In the genomic region with DNA sequence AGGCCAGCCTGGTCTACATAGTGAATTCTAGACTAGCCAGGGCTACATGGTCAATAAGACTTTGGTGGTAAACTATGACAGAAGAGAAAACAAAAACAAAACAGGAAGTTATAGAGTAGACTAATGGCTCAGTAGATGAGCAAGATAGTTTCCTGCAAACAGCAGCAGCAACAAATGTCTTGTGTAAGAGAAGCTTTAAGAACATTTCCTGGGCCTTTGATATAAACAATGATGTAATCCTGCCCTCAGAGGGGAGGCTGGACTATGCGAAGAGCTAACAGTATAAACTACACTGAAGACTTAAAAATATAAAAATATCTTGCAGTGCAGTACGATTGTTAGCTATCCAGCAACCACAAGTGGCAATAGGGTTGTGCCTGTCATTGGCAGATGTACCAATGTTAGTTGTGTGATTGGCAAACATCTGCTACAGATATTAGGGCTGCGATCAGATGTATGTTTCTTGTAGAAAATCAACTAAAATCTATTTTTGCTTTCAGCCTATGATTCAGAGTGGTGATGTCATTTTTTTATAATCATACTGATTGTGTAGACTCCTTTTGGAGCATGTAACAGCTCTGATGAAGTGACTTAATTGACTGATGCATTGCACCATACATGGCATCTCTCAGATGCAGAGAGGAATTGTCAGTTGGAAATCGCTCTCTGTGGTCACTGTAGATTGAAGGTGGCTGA, we compare ENCODE assay signal across 12 mouse cellular contexts. TPM values are rescaled to one million over a fixed set of nuclear protein-coding genes. Genes with fewer than 3 reads are reported as not detected.
DNase-seq lines count a peak whose midpoint lies in the region; ATAC-seq and TF ChIP-seq lines count a peak whose summit lies in the region.
"Had no signal": no experiment of that assay in that cellular context is flagged by ENCODE, and none has a peak within 500 bp of the region (broad histone marks: within the 10 kb centered on the region; RNA-seq: fewer than 3 reads in every experiment).

No protein-coding gene starts in this region.

- no peak overlapping the region for H3K9ac ChIP-seq in heart, embryonic 15.5 days
- no peak overlapping the region for H3K9ac ChIP-seq in liver, postnatal 0 days (replicated peaks)
- H3K9ac ChIP-seq in lung, embryonic 15.5 days, result no peak overlapping the region
- no peak overlapping the region for H3K9ac ChIP-seq in stomach, postnatal 0 days (ENCODE audit: low read length)
- H3K9ac ChIP-seq: liver, embryonic 13.5 days had no signal

- H3K4me3 ChIP-seq in heart, embryonic 15.5 days, result no peak overlapping the region
- no peak overlapping the region for H3K4me3 ChIP-seq in liver, postnatal 0 days (ENCODE audit: low read depth, low read length)
- H3K4me3 ChIP-seq in lung, embryonic 15.5 days, result no peak overlapping the region
- no peak overlapping the region for H3K4me3 ChIP-seq in stomach, postnatal 0 days (ENCODE audit: low read depth, low read length)
- H3K4me3 ChIP-seq: liver, embryonic 13.5 days had no signal

- peaks cover 1% of the 10 kb centered on the region; the same call in 1 of the 2 replicates for H3K36me3 ChIP-seq in heart, embryonic 15.5 days
- H3K36me3 ChIP-seq in liver, postnatal 0 days (replicated peaks; ENCODE audit: insufficient read depth, low read length), result no peaks in the 10 kb centered on the region
- peaks cover 7% of the 10 kb centered on the region; the same call in 1 of the 2 replicates for H3K36me3 ChIP-seq in lung, embryonic 15.5 days
- no peaks in the 10 kb centered on the region; the same call in 1 of the 2 replicates for H3K36me3 ChIP-seq in stomach, postnatal 0 days (ENCODE audit: control insufficient read depth, insufficient read depth, low read length)

- intact Hi-C loops in left cerebral cortex, postnatal 14 days (cut with DNase I), result no loop called here

- TF ChIP-seq EP300 in liver, postnatal 0 days (IDR thresholded peaks at IDR 0.05; ENCODE audit: low read depth), result no peak
- TF ChIP-seq EP300 in stomach, postnatal 0 days (optimal IDR thresholded peaks at IDR 0.05), result no peak

- TF ChIP-seq CTCF in liver, postnatal 0 days (IDR thresholded peaks at IDR 0.05; ENCODE audit: low read depth), result no peak
- no peak for TF ChIP-seq CTCF in stomach, postnatal 0 days (IDR thresholded peaks at IDR 0.05; ENCODE audit: low read depth)

- no peaks in the 10 kb centered on the region for H3K27me3 ChIP-seq in heart, embryonic 15.5 days
- H3K27me3 ChIP-seq in liver, postnatal 0 days (ENCODE audit: insufficient read depth, low read length), result no peaks in the 10 kb centered on the region
- no peaks in the 10 kb centered on the region for H3K27me3 ChIP-seq in lung, embryonic 15.5 days
- H3K27me3 ChIP-seq in stomach, postnatal 0 days (ENCODE audit: control insufficient read depth, insufficient read depth, low read length), result no peaks in the 10 kb centered on the region
- H3K27me3 ChIP-seq: liver, embryonic 13.5 days had no signal

- no peaks in the 10 kb centered on the region for H3K9me3 ChIP-seq in heart, embryonic 15.5 days (replicated peaks)
- no peaks in the 10 kb centered on the region for H3K9me3 ChIP-seq in liver, postnatal 0 days (ENCODE audit: low read length)
- no peaks in the 10 kb centered on the region for H3K9me3 ChIP-seq in lung, embryonic 15.5 days
- H3K9me3 ChIP-seq in stomach, postnatal 0 days (ENCODE audit: control insufficient read depth, low read length), result no peaks in the 10 kb centered on the region
- H3K9me3 ChIP-seq: liver, embryonic 13.5 days had no signal

- ATAC-seq in heart, embryonic 15.5 days (replicated peaks; ENCODE audit: insufficient number of reproducible peaks, insufficient read depth, low FRiP score, low read depth), result no peak
- ATAC-seq in liver, postnatal 0 days, result no peak
- ATAC-seq in lung, embryonic 15.5 days (ENCODE audit: borderline replicate concordance, extremely low read depth, low FRiP score, low TSS enrichment), result no peak
- ATAC-seq in stomach, postnatal 0 days (ENCODE audit: low FRiP score, low TSS enrichment), result no peak

- peaks cover 57% of the 10 kb centered on the region for H3K4me1 ChIP-seq in heart, embryonic 15.5 days (replicated peaks)
- peaks cover 40% of the 10 kb centered on the region for H3K4me1 ChIP-seq in liver, postnatal 0 days (ENCODE audit: insufficient read depth)
- peaks cover 53% of the 10 kb centered on the region for H3K4me1 ChIP-seq in lung, embryonic 15.5 days
- H3K4me1 ChIP-seq in stomach, postnatal 0 days (replicated peaks; ENCODE audit: control insufficient read depth, insufficient read depth), result peaks cover 12% of the 10 kb centered on the region; the same call in 1 of the 2 replicates

- no peak for DNase-seq in heart, adult 18-20 months
- DNase-seq in liver, postnatal 0 days, result no peak
- no peak for DNase-seq in liver
- DNase-seq in stomach, postnatal 0 days (ENCODE audit: low spot score), result no peak
- no peak for DNase-seq in left cerebral cortex, postnatal 14 days (ENCODE audit: low spot score in 2 of 2)
- no peak for DNase-seq in layer of hippocampus, adult 18-20 months (ENCODE audit: low spot score in 2 of 2)
- DNase-seq: gastrocnemius, postnatal 25 days; liver, embryonic 13.5 days; spleen, adult 18-20 months; thymus, postnatal 4 days had no signal

- peak overlapping the region; percentile 91 for H3K27ac ChIP-seq in heart, embryonic 15.5 days
- 0 out of 2 replicates have a peak overlapping the region, but pooled peaks have one; percentile 25 for H3K27ac ChIP-seq in liver, postnatal 0 days (ENCODE audit: low read depth)
- peak overlapping the region; percentile 85 for H3K27ac ChIP-seq in lung, embryonic 15.5 days
- peak overlapping the region; percentile 61 for H3K27ac ChIP-seq in stomach, postnatal 0 days (replicated peaks)
- H3K27ac ChIP-seq: liver, embryonic 13.5 days had no signal

- H3K4me2 ChIP-seq in heart, embryonic 15.5 days, result 0 out of 2 replicates have a peak overlapping the region, but pooled peaks have one; percentile 84
- H3K4me2 ChIP-seq in liver, postnatal 0 days (ENCODE audit: low read depth, low read length), result no peak overlapping the region
- 0 out of 2 replicates have a peak overlapping the region, but pooled peaks have one; percentile 7 for H3K4me2 ChIP-seq in lung, embryonic 15.5 days
- 0 out of 2 replicates have a peak overlapping the region, but pooled peaks have one; percentile 18 for H3K4me2 ChIP-seq in stomach, postnatal 0 days (replicated peaks; ENCODE audit: low read depth)
- H3K4me2 ChIP-seq: liver, embryonic 13.5 days had no signal

- WGBS in heart, embryonic 15.5 days, result 72% methylated on average over 4 of the region's 4 CpGs
- 49% methylated on average over 4 of the region's 4 CpGs for WGBS in liver, postnatal 0 days (ENCODE audit: insufficient replicate concordance)
- WGBS in lung, embryonic 15.5 days, result 53% methylated on average over 4 of the region's 4 CpGs
- 51% methylated on average over 4 of the region's 4 CpGs for WGBS in stomach, postnatal 0 days

RNA-seq across cellular contexts. Expression of a gene that starts 13.3 kb away (rescaled TPM):
- 258 and 293 TPM in 2 replicates for polyA plus RNA-seq in heart, embryonic 15.5 days (2015; fragmentation: Nextera tagmentation; extraction: Ambion mirVana)
- 100 to 1,000 TPM; 201 to 238 TPM for total RNA-seq in heart, adult 18-20 months (2021)
- polyA plus RNA-seq in liver, postnatal 0 days (2015; fragmentation: Nextera tagmentation; extraction: Ambion mirVana), result 50.9 and 52.8 TPM in 2 replicates
- polyA plus RNA-seq in lung, embryonic 15.5 days (2015; fragmentation: Nextera tagmentation; extraction: Ambion mirVana), result 396 and 422 TPM in 2 replicates
- 138 and 144 TPM in 2 replicates for polyA plus RNA-seq in stomach, postnatal 0 days (2015; fragmentation: Nextera tagmentation; extraction: Ambion mirVana)
- 100 to 1,000 TPM; 240 to 243 TPM for total RNA-seq in left cerebral cortex, postnatal 14 days (2021)
- 100 to 1,000 TPM; 215 to 217 TPM for total RNA-seq in layer of hippocampus, adult 18-20 months (2021)

RNA-seq across cellular contexts. Expression of a gene that starts 51.6 kb away (rescaled TPM):
- polyA plus RNA-seq in heart, embryonic 15.5 days (2015; fragmentation: Nextera tagmentation; extraction: Ambion mirVana), result 90.2 and 98.2 TPM in 2 replicates
- 10 to 100 TPM; 29.7 to 30.8 TPM for total RNA-seq in heart, adult 18-20 months (2021)
- 23.5 and 26.1 TPM in 2 replicates for polyA plus RNA-seq in liver, postnatal 0 days (2015; fragmentation: Nextera tagmentation; extraction: Ambion mirVana)
- 15.1 and 16.6 TPM in 2 replicates for polyA plus RNA-seq in lung, embryonic 15.5 days (2015; fragmentation: Nextera tagmentation; extraction: Ambion mirVana)
- 18.1 and 19.9 TPM in 2 replicates for polyA plus RNA-seq in stomach, postnatal 0 days (2015; fragmentation: Nextera tagmentation; extraction: Ambion mirVana)
- total RNA-seq in left cerebral cortex, postnatal 14 days (2021), result 1 to 10 TPM; 1.8 to 2.3 TPM
- total RNA-seq in layer of hippocampus, adult 18-20 months (2021), result 1 to 10 TPM; 2.2 to 3.2 TPM

Comparison
In these comparisons a context has a peak if more than half of its experiments do, and no peak if none do; other contexts are left out.
1. H3K27ac ChIP-seq: peak in every context shown above with its lines; median percentile 91 in heart, embryonic 15.5 days; 85 in lung, embryonic 15.5 days; 61 in stomach, postnatal 0 days; 25 in liver, postnatal 0 days.